Mouse (Mus musculus): ENCODE results near the gene Olfr165.
"Not testable (repeated sequence)": the region's sequence is repeated elsewhere in the genome, so short reads cannot be mapped to it uniquely, and the experiment has no call there.

Gene Olfr165

GRCm38 (mm10) chr16:19423034-19423433 is at the start of gene Olfr165:
Gene Olfr165 (minus strand): TSS chr16:19423134.
- POLR2A ChIA-PET = interaction anchor here in 1 of 4 experiments (1.3 kb wide), 1 partner anchor 13 kb away, joined by 3 read pairs; no protein-coding TSS in a partner anchor
- CTCF ChIA-PET = no interaction called here

DNA sequence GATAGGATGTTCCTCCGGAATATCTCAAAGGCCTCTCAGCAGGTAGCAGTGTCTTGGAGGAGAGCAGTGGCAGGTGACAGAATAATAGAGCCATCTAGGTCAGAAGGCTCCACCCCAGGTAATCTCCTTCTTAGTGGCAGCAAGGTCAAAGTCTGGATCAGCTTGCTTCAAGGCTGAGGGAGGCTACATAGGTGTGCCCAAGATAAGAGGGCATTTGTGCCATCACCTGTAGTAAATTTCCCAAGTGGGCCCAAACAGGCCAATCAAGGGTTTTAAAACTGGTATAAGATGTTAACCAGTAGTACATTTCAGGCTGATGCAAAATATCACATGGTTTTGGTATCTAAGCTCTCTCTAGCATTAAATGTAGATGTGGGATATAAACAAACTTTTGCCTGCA is 41.4 kb upstream of the Olfr165 start:
- ChIA-PET CTCF (no interaction called here), POLR2A (no interaction called here)

GRCm38 (mm10) chr16:19458741-19459140 is 35.8 kb upstream of the Olfr165 start:
- CTCF ChIA-PET, POLR2A ChIA-PET: not testable (repeated sequence)

GRCm38 (mm10) chr16:19387984-19388383 is 35.0 kb downstream of the Olfr165 start:
- ChIA-PET CTCF (no interaction called here), POLR2A (no interaction called here)
